Mouse (Mus musculus) layer of hippocampus, adult 18-20 months (tissue): ENCODE measurements around the gene Glrx. TPM values are rescaled to one million over a fixed set of nuclear protein-coding genes. Genes with fewer than 3 reads are reported as not detected.
A peak's percentile ranks its signal among the peaks of the same experiment; 100 is the strongest.
"Not testable (repeated sequence)": the region's sequence is repeated elsewhere in the genome, so short reads cannot be mapped to it uniquely, and the experiment has no call there.

ENCODE experiments used
- DNase-seq, 2 experiments: peaks; one replicate each; pipeline ENCODE4 v3.0.0; 2022; ENCODE audit warnings: low spot score in 2 of 2
- long read RNA-seq: library from polyadenylated mRNA; stranded (forward); transcript quantifications from one replicate; pipeline ENCODE4 v2.0.0, GENCODE M21; 2021
- total RNA-seq, 2 experiments: library from RNA; stranded (reverse); gene quantifications; 2 replicates each; pipeline ENCODE4 v1.2.3; 2021

Gene Glrx
- 10 to 100 TPM; 42.9 to 43.3 TPM for total RNA-seq
- long read RNA-seq, transcript Glrx-201 (3 exons, 1,345 nt): major isoform, 38 of 41 reads
- long read RNA-seq, partial matches to known transcripts: 0 of 41 reads
- long read RNA-seq, other reads (novel, unspliced or antisense): 3 of 41 reads

DNA sequence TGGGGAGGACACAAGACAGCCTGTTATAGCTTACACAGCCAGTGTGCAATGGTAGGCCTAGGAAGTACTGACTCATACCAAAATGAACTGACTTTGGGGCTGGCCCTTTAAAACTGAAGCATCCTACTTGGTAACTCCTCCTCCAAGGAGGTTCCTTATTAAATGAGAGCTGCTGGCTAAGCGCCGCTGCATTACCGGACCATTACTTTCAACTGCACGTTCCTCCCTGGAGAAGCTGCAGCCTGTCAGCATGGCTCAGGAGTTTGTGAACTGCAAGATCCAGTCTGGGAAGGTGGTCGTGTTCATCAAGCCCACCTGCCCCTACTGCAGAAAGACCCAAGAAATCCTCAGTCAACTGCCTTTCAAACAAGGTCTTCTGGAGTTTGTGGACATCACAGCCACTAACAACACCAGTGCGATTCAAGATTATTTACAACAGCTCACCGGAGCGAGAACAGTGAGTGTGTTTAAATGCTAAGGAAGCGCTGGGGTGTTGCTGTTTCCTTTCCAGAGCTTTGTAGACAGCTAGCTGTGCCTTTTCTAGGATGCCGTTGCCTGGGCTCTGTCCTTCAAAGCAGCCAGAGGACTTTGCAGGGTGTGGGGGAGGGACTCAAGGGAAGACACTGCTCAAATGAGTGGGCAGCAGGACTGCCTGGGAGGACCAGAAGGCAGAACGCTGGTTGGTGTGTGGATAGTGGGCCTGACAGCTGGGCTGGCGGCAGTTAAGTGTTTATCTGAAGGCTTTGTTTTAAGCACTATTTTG is at the start of gene Glrx:
Gene Glrx, plus strand, starts transcription at position 150 of the 763 bp plus-strand sequence.
- DNase-seq: peak; percentile 76 to 84

DNA sequence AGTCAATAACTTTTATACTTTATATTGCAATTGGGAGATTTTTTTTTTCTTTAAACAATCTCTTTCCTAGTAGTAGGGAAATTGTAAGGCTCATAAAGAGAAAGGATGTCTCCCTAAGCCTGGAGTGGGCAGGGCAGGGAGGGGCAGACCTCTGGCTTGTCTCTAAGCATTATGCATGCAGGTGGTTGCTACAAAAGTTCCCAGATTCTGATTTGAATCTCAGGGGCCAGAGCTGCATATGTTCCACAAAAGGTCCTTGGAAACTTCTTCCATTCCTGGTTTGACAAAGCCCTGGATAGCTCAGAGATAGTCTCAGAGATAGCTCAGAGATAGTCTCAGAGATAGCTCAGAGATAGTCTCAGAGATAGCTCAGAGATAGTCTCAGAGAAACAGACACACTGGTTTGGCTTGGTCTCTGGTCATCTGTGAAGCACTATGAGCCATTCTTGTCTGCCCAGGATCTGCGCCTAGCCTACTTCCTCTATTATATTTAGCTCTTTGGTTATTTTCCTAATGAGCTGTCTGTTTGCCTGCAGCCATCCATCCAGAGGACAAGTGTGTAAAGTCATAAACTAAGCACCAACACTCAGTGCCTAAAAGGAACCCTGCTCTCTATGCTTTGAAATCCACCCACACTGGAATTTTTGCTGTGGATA is 49.0 kb upstream of the Glrx start:
- DNase-seq: no peak

DNA sequence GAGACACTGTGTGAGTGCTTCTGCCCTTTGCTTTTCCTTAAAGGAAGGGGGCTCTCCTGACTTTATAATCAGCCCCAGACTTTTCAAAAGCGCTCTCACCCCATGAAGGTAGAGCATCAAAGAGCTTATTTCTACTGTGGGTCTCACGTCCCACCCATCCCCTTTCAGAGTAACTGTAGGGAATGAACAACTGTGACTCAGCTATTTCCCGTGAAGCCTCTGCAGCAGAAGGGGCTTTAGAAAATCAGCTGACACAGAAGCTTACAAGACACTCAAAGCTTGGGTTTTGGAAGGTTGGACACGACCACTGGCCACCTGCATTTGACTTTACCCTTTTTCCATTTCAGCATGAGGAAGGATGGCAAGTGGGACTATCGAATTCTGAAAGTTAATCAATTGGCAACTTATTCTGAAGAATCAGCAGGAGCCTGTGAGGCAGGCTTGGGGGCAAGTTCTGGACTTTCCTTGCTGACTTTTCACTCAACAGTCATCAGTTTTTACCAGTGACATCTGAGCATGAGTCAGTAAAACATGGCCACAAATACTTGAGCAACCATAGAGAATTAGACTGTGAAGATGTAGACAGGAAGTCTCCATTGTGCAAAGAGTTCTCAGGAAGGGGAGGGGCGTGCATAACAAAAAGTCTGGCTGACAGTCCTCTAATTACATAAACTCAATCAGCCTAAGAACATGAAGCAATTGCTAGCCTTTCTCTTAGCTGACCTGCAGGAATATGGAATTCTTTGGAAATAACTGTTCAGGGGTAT is 45.6 kb upstream of the Glrx start:
- no peak for DNase-seq

DNA sequence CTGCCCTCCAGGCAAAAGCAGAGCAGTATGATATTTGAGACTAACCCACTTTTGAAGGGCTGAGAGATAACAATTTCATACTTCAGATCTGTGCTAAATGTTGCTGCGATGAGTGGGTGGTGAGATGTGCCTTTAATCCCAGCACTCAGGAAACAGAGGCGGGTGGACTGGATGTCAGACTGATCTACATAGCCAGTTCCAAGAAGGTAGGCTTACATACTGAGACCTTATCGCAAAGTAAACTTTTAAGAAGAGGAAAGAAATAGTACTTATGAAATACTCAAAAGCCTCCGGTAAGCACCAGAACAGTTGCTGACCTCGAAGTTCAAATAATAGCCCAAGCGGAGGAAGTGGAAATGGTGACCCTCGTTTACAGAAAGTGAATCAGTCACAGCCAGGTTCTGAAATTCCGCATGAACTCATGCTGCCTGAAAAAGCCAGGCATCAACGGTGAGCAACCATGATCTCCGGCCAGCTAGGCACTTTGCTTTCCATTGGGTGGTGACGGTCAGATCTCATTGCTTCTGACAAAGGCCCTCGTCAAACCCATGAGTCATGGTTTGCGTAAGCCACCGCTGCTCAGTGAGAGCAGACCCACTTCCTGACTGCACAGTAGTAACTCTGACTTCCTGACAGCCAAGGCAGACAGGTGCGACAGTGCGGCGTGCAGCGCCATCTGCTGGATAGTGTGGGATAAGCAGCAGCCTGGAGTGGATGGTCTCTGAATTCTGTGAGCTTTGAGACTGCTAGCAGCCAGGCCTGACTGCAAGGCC is 42.1 kb upstream of the Glrx start:
- peak; percentile 89 to 97 for DNase-seq

DNA sequence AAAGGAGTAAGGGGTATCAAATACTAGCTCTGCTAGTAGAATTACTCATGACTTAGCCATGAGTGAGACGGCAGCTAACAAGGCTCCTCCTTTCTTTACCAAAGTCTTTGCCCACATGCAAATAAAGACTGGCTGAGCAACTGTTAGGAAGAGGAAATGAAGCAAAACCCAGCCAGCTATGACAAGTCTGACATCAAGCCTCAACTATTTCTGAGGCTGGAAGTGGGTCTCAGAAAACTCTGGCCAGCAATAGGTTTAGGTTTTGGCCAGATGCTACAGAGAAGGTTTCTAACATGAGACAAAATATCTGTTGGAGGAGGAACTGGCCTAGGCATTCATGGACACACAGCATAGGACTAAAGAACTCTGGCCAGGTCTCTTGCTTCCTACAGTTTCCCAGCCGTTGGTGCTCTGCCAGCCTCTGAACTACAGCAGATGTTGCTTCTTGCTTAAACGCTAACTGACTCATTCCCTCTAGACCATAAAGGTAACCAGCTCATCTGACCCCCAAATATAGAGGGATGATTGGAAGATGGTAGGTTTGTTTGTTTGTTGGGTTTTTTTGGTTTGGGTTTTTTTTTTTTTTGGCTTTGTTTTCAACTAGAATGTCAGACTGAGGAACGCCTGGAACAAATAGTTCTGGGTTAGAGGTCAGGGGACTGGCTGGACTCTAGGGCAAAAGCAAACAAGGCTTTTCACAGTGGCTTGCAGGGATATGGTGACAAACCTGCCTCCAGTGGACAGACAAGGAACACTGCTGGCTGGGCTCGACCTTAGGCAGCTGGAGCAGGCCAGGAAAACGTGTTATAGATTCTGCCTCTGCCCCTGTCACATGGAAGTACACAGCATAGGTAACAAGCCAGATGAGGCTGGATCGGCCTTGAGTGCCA is 41.0 kb upstream of the Glrx start:
- DNase-seq: no peak

DNA sequence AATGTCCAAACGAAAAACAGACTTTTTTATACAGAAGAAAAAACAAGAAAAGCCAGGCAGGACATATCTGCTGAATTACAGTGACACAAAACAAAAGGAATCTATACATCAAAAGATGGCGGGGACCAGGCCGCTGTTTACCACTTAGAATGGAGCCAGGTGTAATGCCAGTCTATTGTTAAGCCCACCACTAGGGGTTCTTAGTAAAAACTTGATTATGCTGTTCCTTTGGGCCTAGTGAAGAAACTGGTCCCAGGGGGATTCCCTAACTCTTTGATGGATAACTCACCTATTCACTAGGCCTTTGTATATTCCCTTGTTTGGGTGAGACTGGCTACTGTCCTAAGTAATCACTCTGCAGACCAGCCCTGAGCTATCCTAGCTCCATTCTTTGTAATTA is 40.2 kb upstream of the Glrx start:
- no peak for DNase-seq

DNA sequence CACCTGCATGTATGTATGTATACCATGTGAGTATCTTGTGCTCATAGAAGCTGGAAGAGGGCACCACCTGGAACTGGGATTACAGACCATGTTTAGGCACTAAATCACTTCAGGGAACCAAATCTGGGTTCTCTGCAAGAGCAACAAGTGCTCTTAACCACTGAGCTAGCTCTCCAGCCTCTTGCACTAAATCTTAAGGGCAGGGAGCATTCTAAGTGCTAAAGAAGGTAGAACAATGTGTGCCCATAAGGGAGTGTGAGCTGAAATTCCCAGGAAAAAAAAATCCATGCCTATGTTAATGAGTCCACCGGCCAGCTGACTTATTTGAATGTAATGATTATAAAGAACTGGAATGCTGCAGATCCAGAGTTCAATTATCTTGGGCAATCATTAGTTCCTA is 31.7 kb upstream of the Glrx start:
- no peak for DNase-seq

DNA sequence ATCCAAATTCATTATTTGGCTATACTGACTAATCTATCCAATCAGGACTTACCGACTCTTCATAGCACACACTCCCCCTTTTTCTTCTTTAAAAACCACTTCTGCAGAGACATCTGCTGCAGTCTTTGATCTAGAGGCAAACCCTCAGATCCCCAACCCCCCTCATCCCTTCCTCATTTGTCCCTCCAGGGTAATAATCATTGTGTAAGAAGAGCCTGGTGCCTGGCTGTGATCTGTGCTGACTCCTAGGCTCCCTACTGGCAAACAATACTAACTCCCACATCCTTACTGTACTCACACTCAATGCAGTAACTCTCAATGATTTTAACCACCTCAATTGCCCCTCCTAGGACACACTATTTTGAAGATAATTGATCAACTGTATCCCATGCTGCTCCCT is 29.7 kb upstream of the Glrx start:
- DNase-seq: no peak

DNA sequence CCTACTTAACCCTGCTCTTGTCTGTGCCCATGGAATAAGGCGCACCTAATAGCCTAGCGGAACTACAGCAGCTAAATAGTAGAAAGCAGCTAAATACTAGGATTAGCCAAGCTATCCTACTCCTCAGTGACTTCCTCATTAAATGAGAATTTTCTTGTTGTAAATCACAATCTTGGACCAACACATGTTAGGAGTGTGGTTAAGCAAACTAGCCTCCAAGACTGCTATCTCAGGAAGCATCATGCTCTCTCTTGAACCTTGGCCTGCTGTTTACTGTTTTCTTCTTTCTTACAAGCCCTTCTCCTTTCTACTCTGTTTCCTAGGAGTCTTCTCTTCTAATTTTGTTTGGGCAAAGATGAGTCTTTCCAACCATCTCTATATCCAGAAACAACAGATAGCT is 22.5 kb upstream of the Glrx start:
- no peak for DNase-seq

DNA sequence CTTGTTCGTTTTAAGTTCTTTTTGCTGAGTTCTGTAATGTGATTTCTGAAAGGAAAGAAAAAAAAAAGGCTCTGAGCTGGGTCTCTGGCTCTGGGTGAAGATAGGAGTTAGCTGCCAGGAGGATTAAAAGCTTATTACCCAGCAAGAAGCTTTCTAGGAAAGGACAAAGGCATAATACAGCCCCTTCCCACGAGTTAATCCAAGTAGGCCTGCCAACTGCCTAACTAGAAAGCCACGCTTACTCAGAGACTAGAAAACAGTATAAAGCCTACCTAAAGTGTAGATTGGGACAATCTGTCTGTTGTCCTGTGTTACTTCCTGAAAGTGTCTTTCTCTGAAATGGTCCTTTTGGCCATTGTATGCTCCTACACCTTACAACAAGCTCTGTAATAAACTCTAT is 21.2 kb upstream of the Glrx start:
- no peak for DNase-seq

DNA sequence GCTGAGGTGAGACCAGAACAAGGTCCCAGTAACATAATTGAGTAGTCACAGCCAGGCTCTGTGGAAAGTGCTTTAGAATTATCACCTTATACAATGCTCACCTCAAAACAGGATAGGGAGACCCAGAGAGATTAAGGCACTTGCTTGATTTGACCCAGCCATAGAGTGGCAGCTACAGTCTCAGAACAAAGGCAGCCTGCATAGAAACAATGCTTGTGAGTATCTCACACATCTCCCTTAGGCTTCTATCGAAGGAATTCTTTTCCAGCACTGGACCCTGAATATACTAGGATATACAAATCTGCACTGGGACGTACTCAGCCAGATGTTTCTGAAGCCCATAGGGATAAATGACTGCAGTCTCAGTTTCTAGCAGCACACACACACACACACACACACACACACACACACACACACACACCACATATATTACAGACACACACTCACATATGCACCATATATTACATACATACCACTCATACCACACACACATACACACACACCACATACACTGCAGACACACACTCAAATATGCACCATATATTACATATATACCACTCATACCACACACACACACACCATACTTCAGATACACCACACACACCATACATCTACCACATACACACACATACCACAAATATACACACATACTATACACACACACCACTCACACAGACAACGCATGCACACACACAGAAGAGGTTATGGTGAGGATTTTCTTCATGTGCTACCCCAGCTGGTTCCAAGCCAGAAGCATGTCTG is 20.5 kb upstream of the Glrx start:
- DNase-seq: no peak

DNA sequence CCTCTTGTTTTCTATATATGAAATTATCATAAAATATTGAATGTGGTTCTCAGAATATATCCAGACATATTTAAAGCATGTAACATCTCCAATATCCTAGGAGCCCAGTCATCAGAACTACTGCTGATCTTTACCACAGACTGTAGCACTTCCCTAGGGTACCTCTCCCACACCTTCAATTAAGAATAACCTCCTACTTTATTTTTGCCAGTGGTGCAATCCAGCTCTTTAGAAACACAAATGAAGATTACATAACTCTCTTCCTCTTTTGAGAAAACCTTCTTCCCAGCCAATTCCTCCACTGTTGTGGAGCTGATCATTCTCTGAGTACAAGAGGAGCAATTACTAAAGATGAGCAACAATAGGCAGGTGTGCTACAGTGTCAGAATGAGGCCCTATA is 19.8 kb upstream of the Glrx start:
- no peak for DNase-seq

DNA sequence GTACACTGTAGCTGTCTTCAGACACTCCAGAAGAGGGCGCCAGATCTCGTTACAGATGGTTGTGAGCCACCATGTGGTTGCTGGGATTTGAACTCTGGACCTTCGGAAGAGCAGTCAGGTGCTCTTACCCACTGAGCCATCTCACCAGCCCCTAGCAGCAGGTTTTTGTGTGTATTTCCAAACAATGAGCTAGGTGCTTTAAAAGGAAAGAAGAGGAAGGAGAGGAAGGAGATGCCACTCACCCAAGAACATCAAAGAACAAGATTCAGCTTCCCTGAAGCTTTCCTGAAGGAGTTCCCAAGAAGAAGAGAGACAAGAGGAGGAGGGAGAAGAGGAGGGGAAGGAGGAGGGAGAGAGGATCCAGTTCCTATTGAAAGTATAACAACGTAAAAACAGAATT is 17.3 kb upstream of the Glrx start:
- DNase-seq: not testable (repeated sequence)

DNA sequence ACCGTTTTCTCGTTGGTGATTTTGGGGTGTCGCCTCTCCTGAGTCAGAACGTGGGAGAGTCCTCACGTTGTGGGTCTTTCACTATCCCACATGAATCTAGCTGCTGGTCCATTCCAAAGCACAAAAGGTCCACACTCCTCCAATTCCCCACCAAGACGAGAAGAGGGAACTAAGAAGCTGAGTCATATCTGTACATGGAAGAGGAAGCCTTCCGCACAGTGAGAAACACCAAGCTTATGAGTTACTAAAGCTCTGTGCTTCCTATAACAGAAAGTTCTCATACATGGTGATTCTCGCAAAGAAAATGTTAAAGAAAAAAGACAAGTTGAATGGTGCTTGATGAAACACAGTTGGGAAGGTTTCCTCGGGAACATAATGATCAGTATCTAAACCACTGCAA is 16.5 kb upstream of the Glrx start:
- no peak for DNase-seq

DNA sequence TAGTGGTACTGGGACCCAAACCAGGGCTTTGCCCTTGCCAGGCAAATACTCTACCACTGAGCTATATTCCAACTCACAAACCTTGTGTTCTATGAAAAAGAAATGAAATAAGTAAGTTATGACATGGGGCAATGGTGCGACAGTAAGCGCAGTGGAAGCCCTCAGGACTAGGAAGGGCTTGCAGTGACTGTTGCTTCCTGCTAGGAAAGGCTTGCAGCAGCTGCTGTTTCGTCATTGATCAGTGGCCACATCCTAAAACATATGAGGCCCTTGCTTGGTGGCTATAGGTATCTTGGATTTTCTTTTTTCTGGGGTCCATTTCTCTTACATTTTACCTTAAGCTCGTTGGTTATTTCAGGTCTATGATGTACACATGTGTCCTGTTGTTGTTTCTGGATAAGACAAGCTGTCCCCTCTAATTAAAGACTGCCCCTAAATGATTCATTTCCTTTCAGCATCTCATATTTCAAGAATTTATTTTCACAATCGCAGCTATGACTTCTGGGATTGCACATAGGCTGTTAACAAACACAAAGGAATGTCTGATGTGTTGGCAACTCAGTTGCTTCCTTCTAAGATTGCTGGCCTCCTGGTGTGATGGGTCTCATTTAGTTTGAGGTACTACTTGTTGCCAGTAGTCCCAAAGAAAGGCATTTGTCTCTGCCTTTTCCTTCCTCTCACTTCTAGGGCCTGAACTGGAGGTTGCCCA is 14.9 kb upstream of the Glrx start:
- DNase-seq: no peak

DNA sequence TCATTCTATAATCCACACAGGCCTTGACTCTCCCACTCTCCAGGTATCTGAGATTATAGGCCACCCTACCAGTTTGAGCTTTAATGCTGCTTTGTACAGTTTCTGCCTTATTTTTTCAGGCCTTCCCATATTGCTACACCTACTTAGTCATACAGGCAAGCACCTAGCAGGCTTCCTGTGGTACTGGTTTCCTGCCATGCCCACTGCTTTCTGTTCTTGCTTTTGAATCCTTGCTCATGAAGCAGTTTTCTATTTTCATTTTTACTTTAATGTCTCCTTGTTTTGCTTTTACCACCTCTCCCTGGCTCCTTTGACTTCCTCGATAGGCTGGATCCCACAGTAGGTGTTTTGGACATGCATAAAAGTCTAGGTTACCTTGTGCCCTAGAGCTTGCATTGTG is 14.3 kb upstream of the Glrx start:
- no peak for DNase-seq

DNA sequence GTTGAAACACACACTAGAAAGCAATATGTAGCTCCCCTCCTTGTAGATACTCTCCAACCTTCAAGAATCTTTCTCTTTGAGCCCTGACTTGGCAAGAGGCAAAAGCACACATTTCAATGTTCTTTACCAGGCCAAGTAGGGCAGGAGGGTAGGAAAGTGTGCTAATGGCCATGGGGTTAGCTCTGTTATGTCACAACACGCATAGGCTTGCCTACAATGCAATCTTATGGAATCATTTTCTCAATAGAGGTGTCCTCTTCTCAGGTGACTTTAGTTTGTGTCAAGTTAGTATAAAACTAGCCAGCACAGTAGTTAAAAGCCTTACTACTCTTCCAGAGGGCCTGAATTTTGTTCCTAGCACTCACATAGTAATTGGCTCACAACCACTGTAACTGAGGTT is 9.0 kb upstream of the Glrx start:
- no peak for DNase-seq

DNA sequence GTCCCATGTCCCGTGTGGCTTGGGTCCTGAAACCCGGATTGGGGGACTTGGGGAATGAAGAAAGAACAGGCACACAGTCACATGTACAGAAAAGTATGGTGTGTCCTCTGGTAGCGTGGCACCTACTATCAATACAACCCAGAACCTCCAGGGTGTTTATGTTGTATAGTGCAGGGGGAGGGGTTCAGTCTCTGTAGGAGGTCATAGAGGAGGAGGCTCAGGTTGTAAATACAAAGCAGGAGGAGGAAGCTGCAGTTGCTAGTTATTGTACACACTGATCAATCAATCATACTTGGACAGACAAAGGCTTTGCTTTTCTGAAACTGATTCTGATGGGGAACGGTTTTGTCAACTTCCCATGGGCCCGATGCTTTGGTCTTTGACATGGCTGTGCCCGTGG is 8.0 kb upstream of the Glrx start:
- DNase-seq: no peak

DNA sequence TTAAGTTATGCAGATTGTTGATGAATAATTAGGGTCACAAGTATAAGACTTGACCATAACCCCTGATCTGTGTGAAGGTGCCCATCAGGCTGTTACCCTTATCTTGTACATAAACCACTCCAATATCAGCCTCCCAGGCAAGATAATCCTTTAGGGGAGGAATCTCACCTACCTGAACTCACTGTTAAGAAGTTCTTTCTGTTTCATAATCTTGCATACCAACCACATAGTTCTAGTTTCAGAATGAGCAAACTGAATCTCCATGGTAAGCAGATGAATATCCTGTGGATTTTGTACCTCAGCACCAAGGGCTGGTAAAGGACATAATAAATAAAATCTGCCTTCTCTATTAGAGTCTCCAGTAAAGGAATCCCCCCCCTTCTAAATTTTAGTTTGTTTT is 7.0 kb upstream of the Glrx start:
- no peak for DNase-seq
